Mouse (Mus musculus) G1E (cell line): ENCODE data around the gene Rheb. TPM values are rescaled to one million over a fixed set of nuclear protein-coding genes. Genes with fewer than 3 reads are reported as not detected.

Experiments used
- ATAC-seq: 2 replicates; pipeline ENCODE4 v1.8.0; 2016; ENCODE audit warnings: mild to moderate bottlenecking; ENCODE audit not compliant: insufficient number of reproducible peaks, poor library complexity, low FRiP score, severe bottlenecking; ENCODE audit errors: extremely low read depth
- DNase-seq: peaks from one replicate; pipeline ENCODE4 v3.0.0; 2012; ENCODE audit warnings: low spot score
- H3K27me3 ChIP-seq: 2 replicates; pipeline ENCODE4 v1.6.1; 2012; ENCODE audit warnings: mild to moderate bottlenecking, low read length, inconsistent platforms; ENCODE audit not compliant: insufficient read depth
- H3K36me3 ChIP-seq: replicated peaks from 2 replicates; pipeline ENCODE3; 2012; ENCODE audit warnings: mild to moderate bottlenecking, inconsistent platforms
- H3K4me1 ChIP-seq: 2 replicates; pipeline ENCODE4 v1.6.1; 2012; ENCODE audit warnings: low read depth, low read length, inconsistent platforms, mixed read lengths; ENCODE audit not compliant: insufficient read depth
- H3K4me3 ChIP-seq: 2 replicates; pipeline ENCODE4 v1.5.1; 2012; ENCODE audit warnings: low read depth, mild to moderate bottlenecking, inconsistent platforms, low read length, moderate library complexity, mixed read lengths
- H3K9me3 ChIP-seq: replicated peaks from 2 replicates; pipeline ENCODE4 v1.6.1; 2012; ENCODE audit warnings: inconsistent platforms
- CTCF ChIP-seq: IDR thresholded peaks from 2 replicates; pipeline ENCODE4 v1.5.1; 2012; ENCODE audit warnings: low read depth, low read length, inconsistent platforms, mixed read lengths
- GATA1 ChIP-seq: IDR thresholded peaks from 2 replicates; pipeline ENCODE4 v1.6.1; 2012; ENCODE audit warnings: borderline replicate concordance, low read length, inconsistent platforms, mixed read lengths
- GATA2 ChIP-seq: IDR thresholded peaks from 2 replicates; pipeline ENCODE4 v1.6.1; 2012; ENCODE audit warnings: low read depth, low read length, inconsistent platforms, borderline replicate concordance
- POLR2AphosphoS5 ChIP-seq: IDR thresholded peaks from 2 replicates; pipeline ENCODE4 v1.6.1; 2012; ENCODE audit warnings: low read depth, low read length, inconsistent platforms; ENCODE audit not compliant: insufficient replicate concordance
- TAL1 ChIP-seq: conservative IDR thresholded peaks from 2 replicates; pipeline ENCODE4 v1.6.1; 2012; ENCODE audit warnings: low read depth, low read length, inconsistent platforms, mixed read lengths
- polyA plus RNA-seq: library from polyadenylated mRNA; stranded (reverse); fragments of >175 nt; gene quantifications from 2 replicates; pipeline ENCODE4 v1.2.3, GENCODE M21; 2012
- total RNA-seq, 2 experiments: library from RNA; stranded (forward) in 1 of 2; stranded (reverse) in 1 of 2; fragments of 200-1000 nt in 1 of 2; fragments of >200 nt in 1 of 2; fragmentation: Nextera tagmentation in 1 of 2; gene quantifications; 2 replicates each; pipeline ENCODE4 v1.2.3; 2014 to 2017

Rheb gene
- total and polyA plus RNA-seq, 3 experiments = 22.1 to 65.1 (median 55.3) TPM

GRCm38 (mm10) chr5:24757816-24758215 is 84.6 kb downstream of the Rheb start, which contains the start of gene Crygn:
Gene Crygn (minus strand): TSS chr5:24758008.
- no peak for DNase-seq
- TF ChIP-seq POLR2AphosphoS5 (no peak), CTCF (no peak), GATA1 (no peak), TAL1 (no peak), GATA2 (no peak)
- H3K4me3 ChIP-seq = no peak within 1 kb of the TSS
- H3K9me3 ChIP-seq = no peaks in the 10 kb centered on the region
- peaks cover 17% of the 10 kb centered on the region for H3K27me3 ChIP-seq
- H3K36me3 ChIP-seq = no peaks in the 10 kb centered on the region
- no peaks in the 10 kb centered on the region for H3K4me1 ChIP-seq
- ATAC-seq = no peak

- no peak for ATAC-seq
- H3K36me3 ChIP-seq = no peaks in the 10 kb centered on the region
Observed at GRCm38 (mm10) chr5:24756931-24757330, 85.5 kb downstream of the Rheb start.

More at GRCm38 (mm10) chr5:24756931-24757330, 85.5 kb downstream of the Rheb start:
- H3K4me3 ChIP-seq = no peak overlapping the region
- H3K27me3 ChIP-seq = peaks cover 25% of the 10 kb centered on the region
- TF ChIP-seq POLR2AphosphoS5 = no peak
- TF ChIP-seq CTCF = no peak
- TF ChIP-seq GATA1 = no peak
- TF ChIP-seq GATA2 = no peak
- no peak for TF ChIP-seq TAL1
- H3K4me1 ChIP-seq = peaks cover 5% of the 10 kb centered on the region
- DNase-seq = no peak
- H3K9me3 ChIP-seq = no peaks in the 10 kb centered on the region

Other genes starting within 250 kb of the Rheb start
- gene Smarcd3, start 218.2 kb downstream of the Rheb start, total RNA-seq (2014; fragmentation: Nextera tagmentation) = not detected in 2 replicates
- gene Smarcd3, start 218.2 kb downstream of the Rheb start, total RNA-seq (2017) = 0.06 and 0.22 TPM in 2 replicates
- 0.12 TPM in 1 of 2 replicates, not detected in the other for gene Smarcd3, start 218.2 kb downstream of the Rheb start, polyA plus RNA-seq
- gene Nub1, start 157.1 kb downstream of the Rheb start, total RNA-seq (2014; fragmentation: Nextera tagmentation) = 40.8 and 44.7 TPM in 2 replicates
- gene Nub1, start 157.1 kb downstream of the Rheb start, total RNA-seq (2017) = 56.3 and 58.6 TPM in 2 replicates
- gene Nub1, start 157.1 kb downstream of the Rheb start, polyA plus RNA-seq = 25.8 and 28.8 TPM in 2 replicates
- gene Wdr86, start 111.9 kb downstream of the Rheb start, total RNA-seq (2014; fragmentation: Nextera tagmentation) = not detected in 2 replicates
- gene Wdr86, start 111.9 kb downstream of the Rheb start, total RNA-seq (2017) = under 0.01 and 0.44 TPM in 2 replicates
- not detected in 2 replicates for gene Wdr86, start 111.9 kb downstream of the Rheb start, polyA plus RNA-seq
- not detected in 2 replicates for gene Crygn, start 84.6 kb downstream of the Rheb start, total RNA-seq (2014; fragmentation: Nextera tagmentation)
- not detected in 2 replicates for gene Crygn, start 84.6 kb downstream of the Rheb start, total RNA-seq (2017)
- gene Crygn, start 84.6 kb downstream of the Rheb start, polyA plus RNA-seq = 0.47 and 0.95 TPM in 2 replicates